Mouse (Mus musculus): Measurements from ENCODE around the gene Ntn5.

GRCm38 (mm10) chr7:45709677-45710355, 26.0 kb downstream of the Ntn5 start:
- TF ChIP-seq POLR2A (IDR thresholded peaks at IDR 0.05; ENCODE audit: control insufficient read depth, extremely low read depth, insufficient read depth, low read length, poor library complexity), result no peak
- TF ChIP-seq CTCF (IDR thresholded peaks at IDR 0.05; ENCODE audit: borderline replicate concordance, control insufficient read depth, extremely low read depth, insufficient read depth, low read length, poor library complexity), result no peak
